Mouse (Mus musculus) lung, adult 18-20 months (tissue): ENCODE results near the gene Tmem196.

ENCODE experiments used
- DNase-seq, 2 experiments: peaks; one replicate each; pipeline ENCODE4 v3.0.0; 2022; ENCODE audit warnings: mixed read lengths in 2 of 2

The Tmem196 gene

DNA sequence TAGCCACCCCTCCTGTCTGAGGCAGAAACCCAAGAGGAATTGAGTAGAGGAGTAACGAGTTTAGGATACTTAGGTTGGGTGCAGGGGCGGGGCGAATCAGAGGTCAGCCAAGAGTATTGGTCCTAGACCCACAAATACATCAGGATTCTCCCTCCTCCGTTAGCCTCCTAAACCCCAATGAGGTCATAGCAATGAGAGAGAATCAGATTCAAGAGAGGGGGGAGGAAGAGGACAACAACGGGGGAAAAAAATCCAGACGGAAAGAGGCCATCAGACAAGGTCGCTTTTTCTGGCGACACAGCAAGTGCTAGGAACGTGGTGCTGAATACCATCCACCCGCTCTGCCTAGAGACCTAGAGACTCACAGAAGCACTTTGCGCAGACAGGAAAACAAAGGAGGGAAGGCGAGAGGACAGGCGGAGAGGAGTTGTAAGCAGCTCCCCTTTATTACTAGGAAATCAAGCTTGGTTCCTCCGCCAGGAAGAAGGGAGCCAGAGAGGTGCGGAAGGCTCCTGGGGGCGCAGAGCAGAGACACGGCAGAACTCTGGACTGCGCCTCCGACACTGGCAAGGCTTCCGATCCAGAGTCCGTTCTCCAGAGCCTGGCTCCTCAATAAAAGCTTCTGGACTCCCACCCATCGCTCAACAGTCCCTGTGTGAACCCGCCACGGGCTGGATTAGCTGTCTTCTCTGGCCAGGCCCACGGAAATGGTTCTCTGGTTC is at the start of gene Tmem196:
Tmem196 (plus strand) TSS at position 234 of the 722 bp plus-strand sequence.
- no peak for DNase-seq

- DNase-seq = no peak
These were observed 680 bp downstream of the Tmem196 start for GRCm38 (mm10) chr12:119946311-119946692.

DNA sequence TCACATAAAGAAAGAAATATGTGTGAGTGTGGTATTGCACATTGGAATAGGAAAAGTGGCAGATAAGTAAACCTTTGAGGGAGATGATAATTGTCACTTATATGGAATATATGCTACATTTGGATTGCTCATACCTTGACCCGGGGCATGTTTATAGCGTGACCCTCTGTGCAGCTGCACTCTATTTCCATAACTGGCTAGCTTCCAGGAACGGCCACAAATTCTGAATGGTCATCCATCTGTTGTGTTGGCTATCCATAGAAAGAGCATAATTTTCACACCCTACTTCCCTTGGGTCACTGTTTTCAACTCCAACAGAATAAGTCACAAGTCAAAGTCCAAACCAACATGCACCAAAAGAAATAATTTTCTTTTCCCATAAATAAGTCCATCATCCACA is 11.4 kb downstream of the Tmem196 start:
- DNase-seq = no peak

- no peak for DNase-seq
These were observed 15.1 kb downstream of the Tmem196 start for GRCm38 (mm10) chr12:119960730-119961129.

GRCm38 (mm10) chr12:119965373-119965772 is 19.8 kb downstream of the Tmem196 start:
- no peak for DNase-seq

DNA sequence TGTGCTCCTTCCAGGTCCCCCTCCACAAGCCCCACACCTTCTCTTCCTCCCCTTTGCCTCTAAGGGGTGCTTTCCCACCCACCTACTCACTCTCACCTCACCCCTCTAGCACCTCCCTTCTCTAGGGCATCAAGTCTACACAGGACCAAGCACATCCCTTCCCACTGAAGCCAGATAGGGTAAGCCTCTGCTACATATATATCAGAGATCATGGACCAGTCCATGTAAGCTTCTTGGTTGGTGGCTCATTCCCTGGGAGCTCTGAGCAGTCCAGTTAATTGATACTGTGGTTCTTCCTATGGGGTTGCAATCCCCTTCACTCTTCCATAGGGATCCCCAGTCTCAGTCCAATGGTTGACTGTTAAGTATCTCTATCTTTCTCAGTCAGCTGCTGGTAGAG is 24.4 kb downstream of the Tmem196 start:
- no peak for DNase-seq

- peak in 1 of 2 experiments; percentile 3 for DNase-seq
These were observed 36.1 kb downstream of the Tmem196 start for GRCm38 (mm10) chr12:119981731-119982130.

GRCm38 (mm10) chr12:119998267-119998666 is 52.6 kb downstream of the Tmem196 start:
- DNase-seq = no peak

- DNase-seq = no peak
These were observed 58.7 kb downstream of the Tmem196 start for GRCm38 (mm10) chr12:120004280-120004679.

GRCm38 (mm10) chr12:120014768-120015167 is 69.1 kb downstream of the Tmem196 start:
- DNase-seq = no peak

DNA sequence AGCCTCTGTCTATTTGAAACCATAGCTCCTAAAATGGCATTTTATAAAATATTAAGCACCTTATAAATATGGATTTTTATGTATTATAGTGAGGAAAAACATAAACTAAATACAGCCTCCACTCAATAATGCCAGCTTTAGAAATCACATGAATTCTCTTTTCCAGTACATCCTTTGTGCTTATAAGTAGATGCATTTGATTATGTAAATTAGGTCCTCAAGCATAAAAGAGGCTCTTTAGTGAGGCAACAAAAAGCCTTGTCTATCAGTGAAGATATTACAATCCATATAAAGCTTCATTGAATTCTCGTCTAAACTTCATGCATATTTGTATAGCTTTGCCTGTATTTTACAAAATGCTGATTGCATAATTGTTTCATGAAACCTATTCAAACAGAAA is 69.6 kb downstream of the Tmem196 start:
- DNase-seq = no peak

DNA sequence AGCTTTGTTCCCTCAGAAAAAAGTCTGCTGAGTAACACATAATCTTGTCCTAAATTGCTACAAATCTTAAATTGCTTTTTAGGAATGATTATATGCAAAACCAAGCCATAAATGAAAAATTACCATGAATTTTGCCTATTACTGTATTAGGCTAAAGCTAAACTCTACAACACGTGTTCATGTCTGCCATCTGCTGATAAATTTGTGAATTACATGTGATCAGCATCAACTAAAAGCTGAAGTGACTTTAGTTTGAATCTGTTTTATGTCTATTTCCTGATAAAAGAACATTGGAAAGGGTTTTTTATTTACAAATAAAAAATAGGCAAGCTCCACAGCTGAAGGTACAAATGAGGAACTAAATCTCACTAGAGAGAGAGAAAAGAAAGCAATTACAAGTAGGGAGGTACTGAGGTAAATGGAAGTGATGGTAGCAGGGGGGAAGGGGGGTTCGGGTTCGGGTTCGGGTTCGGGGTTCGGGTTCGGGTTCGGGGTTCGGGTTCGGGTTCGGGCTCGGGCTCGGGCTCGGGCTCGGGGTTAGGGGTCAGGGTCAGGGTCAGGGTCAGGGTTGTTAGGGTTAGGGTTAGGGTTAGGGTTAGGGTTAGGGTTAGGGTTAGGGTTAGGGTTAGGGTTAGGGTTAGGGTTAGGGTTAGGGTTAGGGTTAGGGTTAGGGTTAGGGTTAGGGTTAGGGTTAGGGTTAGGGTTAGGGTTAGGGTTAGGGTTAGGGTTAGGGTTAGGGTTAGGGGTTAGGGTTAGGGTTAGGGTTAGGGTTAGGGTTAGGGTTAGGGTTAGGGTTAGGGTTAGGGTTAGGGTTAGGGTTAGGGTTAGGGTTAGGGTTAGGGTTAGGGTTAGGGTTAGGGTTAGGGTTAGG is 82.7 kb downstream of the Tmem196 start:
- peak; percentile 30 to 79 for DNase-seq
